Mouse (Mus musculus) heart, postnatal 36 days (tissue): Measurements from ENCODE around the gene Ppp4r2. TPM values are rescaled to one million over a fixed set of nuclear protein-coding genes. Genes with fewer than 3 reads are reported as not detected.
"Not testable (repeated sequence)": the region's sequence is repeated elsewhere in the genome, so short reads cannot be mapped to it uniquely, and the experiment has no call there.

ENCODE experiments used
- DNase-seq, 2 experiments: peaks; one replicate each; pipeline ENCODE4 v3.0.0; 2021 to 2022
- intact Hi-C: fragments of 180-260 bp; cut with DNase I; formaldehyde crosslinking; loops from one replicate; pipeline ENCODE4 v1.15.1; 2025
- total RNA-seq, 2 experiments: library from RNA; stranded (reverse); gene quantifications; 2 replicates each; pipeline ENCODE4 v1.2.3; 2021

The Ppp4r2 gene
- total RNA-seq, 2 experiments from 2014 or later: 46.4 to 47.8 TPM

GRCm38 (mm10) chr6:100828565-100828964, 4.9 kb upstream of the Ppp4r2 start:
- DNase-seq: no peak
- intact Hi-C loops: no loop called here

- intact Hi-C loops: no loop called here
- no peak for DNase-seq
Observed at GRCm38 (mm10) chr6:100829770-100830169, 3.7 kb upstream of the Ppp4r2 start.

- intact Hi-C loops: no loop called here
- no peak for DNase-seq
Observed at GRCm38 (mm10) chr6:100831188-100831587, 2.2 kb upstream of the Ppp4r2 start.

DNA sequence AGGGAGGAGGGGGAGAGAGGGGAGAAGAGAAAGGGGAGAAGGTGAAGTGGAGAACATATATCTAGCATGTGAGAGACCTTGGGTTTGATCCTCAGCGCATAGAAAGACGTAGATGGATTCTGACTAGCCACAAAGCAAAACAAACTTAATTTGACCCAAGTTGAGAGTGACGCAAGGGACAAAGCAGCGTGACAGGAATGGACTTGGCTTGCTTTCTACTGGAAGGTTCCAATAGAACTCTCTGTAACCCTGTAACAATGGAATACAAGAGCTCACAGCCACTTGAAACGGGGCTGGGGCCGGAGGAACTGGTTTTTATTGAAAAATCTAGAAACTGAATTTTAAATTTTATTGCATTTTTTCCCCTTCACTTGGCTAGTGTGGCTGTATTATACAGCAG, 1.7 kb upstream of the Ppp4r2 start:
- intact Hi-C loops: no loop called here
- no peak for DNase-seq

DNA sequence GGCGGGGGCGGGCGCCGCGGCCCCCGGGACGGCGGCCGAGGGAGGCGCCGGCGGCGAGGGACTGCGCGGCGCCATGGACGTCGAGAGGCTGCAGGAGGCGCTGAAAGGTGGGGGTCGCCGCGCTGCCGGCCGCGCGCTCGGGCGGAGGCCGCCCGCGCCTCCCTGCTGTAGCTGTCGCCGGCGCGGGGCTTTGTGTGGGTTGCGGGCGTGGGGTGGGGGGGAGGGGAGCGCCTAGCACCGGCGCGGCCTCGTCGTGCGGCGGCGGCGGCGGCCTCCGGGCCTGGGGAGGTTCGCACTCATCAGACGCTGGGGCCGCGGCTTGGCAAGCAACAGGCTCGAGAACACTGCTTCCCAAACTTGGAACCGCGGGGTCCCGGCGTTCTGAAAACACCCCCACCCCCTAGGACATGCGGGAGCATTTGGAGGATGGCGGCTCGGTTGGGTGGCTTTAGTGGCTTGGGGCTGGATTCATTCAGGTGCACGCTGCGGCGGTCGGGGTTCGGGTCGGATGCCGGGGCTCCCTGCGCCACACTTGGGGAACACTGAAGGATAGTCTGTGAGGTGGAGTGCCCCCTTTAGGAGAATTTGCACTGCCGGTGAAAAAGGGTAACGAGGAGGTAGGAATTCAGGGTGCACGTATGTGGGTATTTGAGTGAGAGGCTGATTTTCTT, 524 bp downstream of the Ppp4r2 start:
- intact Hi-C loops: loop anchor here (1.0 kb wide), 1 partner anchor 164 kb away; no protein-coding TSS in a partner anchor
- DNase-seq: peak; percentile 50 to 56

DNA sequence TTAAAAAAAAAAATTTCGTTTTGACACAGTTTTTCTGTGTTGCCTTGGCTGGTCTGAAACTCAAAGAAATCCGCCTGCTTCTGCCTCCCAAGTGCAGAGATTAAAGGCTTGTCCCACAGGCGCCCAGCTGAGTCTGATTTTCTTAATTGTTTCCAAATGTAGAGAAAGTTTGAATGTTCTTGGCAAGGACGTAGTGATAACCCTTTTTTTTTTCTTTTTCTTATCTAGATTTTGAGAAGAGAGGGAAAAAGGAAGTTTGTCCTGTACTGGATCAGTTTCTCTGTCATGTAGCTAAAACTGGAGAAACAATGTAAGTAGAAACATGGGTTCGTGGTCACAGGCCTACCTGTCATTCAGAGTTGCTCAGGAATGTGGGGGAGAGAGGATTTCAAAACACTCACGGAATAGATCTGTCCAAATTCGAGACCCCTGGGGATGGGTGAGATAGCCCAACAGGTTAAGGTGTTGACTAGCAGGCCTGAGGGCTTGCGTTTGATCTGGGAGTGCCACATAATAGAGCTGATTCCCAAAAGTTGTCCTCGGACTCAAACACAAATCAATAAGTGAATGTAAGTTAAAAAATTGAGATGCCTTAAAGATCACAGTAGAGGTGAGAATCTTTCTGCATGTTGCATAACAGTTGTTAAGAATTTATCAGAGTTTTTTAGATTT, 1.2 kb downstream of the Ppp4r2 start:
- intact Hi-C loops: no loop called here
- DNase-seq: no peak

DNA sequence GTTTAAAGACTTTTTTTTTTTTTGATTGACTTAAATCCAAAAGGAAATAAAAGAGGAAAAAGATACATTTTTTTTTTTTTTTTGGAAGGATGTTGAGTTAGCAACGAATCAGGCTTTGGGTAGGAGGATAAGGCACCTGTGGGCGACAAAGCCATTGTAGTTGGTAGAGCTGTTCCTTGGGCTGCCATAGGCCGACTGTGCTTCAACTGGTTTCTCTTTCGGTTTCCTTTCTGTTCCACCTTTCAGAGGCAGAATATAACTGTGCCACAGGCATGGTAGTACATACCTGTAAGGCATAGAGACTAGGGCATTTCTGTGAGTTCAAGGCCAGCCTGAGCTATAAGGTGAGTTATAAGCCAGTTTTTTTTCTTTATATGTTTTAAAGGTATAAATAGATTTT, 11.6 kb downstream of the Ppp4r2 start:
- intact Hi-C loops: no loop called here
- DNase-seq: no peak

DNA sequence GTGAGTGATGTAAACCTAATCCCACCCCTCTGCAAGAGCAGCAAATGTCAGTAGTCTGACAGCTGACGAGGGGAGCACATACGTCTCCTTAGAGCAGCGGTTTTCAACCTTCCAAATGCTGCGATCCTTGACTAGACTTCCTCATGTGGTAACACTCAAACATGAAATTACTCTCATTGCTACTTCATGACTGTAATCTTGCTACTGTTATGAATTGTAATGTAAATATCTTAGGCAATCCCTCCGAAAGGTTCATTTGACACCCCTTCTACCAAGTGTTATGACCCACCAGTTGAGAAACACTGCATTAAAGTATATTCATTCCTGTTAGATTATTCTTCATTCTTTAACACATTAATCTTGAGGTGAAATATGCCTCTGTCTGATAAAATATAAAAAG, 13.8 kb downstream of the Ppp4r2 start:
- intact Hi-C loops: no loop called here
- DNase-seq: no peak

DNA sequence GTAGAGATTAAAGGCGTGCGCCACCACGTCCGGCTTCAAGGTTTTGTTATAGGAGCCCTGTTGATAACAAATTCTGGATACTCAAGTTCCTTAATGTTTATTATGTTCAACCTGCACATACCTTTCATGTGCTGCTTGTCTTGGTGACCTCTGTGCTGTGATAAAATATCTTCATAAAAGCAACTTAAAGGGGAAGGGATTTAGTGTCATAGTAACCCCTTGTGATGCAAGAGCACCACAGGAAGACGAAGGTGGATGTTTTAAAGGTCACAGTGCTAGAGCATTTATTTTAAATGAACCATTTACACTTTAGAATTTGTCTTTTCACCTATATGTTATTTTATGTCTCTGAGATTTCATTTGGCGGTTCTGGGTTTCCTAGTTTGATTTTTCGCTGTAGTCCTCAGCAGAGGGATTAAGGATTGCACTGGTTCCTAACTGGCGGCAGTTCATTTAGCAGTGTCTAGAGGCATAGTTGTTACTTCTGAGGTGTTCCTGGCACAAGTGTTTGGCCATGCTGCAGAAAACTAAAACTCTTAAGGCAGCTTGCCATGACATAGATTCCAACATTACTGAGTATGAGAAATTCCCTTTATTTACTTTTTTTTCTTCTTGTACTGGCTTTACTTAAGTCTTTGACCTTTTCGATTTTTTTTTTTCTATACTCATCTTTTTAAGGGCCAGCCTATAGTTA, 15.4 kb downstream of the Ppp4r2 start:
- DNase-seq: no peak
- intact Hi-C loops: no loop called here

DNA sequence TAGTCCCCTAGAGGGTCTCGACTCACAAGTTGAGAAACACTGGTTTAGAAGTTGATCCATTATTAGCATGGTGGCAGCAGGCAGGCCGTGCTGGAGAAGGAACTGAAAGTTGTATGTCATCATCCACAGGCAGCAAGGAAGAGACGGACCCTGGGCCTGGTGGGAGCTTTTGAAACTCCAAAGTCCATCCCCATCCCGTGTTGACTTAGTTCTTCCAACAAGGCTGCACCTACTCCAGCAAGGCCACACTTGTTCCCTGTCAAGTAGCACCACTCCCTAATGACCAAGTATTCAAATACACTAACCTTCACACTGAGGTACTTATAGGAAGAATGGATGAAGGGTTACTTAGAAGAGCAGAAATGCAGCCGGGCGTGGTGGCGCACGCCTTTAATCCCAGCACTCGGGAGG, 17.3 kb downstream of the Ppp4r2 start:
- DNase-seq: no peak
- intact Hi-C loops: no loop called here

GRCm38 (mm10) chr6:100851083-100851482, 17.7 kb downstream of the Ppp4r2 start:
- intact Hi-C loops: no loop called here

GRCm38 (mm10) chr6:100865321-100865720, 31.9 kb downstream of the Ppp4r2 start:
- intact Hi-C loops: no loop called here
- no peak for DNase-seq

More at GRCm38 (mm10) chr6:100851083-100851482, 17.7 kb downstream of the Ppp4r2 start:
- DNase-seq: no peak

- intact Hi-C loops, DNase-seq: not testable (repeated sequence)
Observed at GRCm38 (mm10) chr6:100865788-100866187, 32.4 kb downstream of the Ppp4r2 start.

- DNase-seq, intact Hi-C loops: not testable (repeated sequence)
Observed at GRCm38 (mm10) chr6:100866246-100866645, 32.8 kb downstream of the Ppp4r2 start.

DNA sequence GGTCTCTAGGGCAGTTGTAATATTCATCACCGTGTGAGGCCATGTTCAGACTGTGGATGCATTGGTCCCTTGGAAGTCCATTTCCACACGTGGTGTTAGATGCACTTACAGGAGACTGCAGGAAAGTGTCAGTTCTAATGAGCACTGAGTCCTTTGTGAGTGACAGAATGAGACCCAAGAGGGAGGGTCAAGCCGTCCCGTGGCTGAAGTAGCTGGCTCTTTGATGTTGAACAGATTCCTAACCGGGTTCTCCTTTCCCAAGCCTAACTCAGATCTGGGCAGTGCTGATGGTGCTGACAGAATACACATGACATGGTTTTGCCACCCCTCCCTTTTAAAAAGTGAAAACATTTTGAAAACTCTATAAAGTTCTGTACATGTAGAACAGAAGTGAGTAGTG, 35.4 kb downstream of the Ppp4r2 start:
- intact Hi-C loops: no loop called here
- no peak for DNase-seq

DNA sequence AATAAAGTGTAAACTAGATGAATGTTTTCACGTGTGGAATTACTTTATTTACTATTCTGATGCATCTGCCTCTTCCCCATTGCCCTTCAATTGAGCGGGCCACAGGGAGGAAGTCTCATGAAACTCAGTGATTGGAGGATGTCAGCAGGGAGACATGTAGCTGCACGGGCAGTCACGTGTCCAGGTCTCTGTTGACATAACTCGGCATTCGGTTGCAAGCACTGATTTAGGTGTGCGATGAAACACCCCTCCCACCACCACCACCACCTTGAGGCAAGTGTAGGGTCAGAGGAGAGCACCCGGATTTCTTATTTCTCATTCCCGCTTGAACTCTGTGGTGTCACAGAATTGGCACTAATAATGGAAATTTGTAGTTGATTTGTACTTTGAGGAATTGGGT, 36.5 kb downstream of the Ppp4r2 start:
- DNase-seq: no peak
- intact Hi-C loops: loop anchor here (10.0 kb wide), 1 partner anchor 1205 kb away; the partner anchor contains the start of genes Eif4e3 and Gm20696

DNA sequence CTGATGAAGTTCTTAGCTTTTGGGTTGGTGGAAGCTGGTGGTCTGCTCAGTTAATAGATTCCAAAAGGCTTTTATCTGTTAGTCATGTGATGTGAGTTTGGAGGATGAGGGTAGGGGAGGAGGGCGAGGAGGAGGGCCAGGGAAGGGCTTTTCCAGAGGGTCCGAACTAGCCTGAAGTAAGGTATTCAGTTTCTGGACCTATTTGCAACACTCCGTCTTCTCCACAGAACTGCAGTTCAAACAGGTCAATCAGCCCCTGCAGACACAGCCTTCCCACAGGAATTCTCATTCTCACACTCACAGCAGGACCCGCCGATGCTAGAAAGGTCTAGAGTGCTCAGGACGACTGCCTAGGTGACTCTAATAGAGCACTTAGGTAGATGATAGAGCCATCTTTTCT, 39.8 kb downstream of the Ppp4r2 start:
- intact Hi-C loops: loop anchor here (10.0 kb wide), 1 partner anchor 1208 kb away; the partner anchor contains the start of genes Eif4e3 and Gm20696
- no peak for DNase-seq

- intact Hi-C loops: loop anchor here (1.0 to 10.0 kb wide), 5 partner anchors 114 to 1211 kb away; partner anchors contain the start of genes Eif4e3 and Gm20696
- peak; percentile 60 to 76 for DNase-seq
Observed at GRCm38 (mm10) chr6:100875862-100876623, 42.6 kb downstream of the Ppp4r2 start.

DNA sequence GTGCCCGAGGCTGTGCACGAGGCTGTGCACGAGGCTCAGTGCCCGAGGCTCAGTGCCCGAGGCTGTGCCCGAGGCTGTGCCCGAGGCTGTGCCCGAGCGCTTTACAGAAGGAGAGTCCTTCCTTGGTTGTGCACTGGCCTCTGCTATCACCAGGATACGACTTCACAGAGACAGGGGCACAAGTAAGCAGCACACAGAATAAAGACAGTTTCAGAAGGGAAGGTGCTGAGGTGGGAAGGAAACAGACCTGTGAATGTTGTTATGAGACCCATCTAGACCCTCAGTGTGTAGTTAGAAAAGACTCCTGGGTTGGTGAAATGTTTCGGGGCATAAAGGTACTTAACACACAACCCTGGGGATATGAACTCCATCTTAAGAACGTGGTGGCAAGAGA, 43.2 kb downstream of the Ppp4r2 start:
- DNase-seq: no peak
- intact Hi-C loops: loop anchor here (1.0 to 10.0 kb wide), 4 partner anchors 114 to 1212 kb away; partner anchors contain the start of genes Eif4e3 and Gm20696

GRCm38 (mm10) chr6:100878546-100878945, 45.1 kb downstream of the Ppp4r2 start:
- intact Hi-C loops: loop anchor here (5.0 to 10.0 kb wide), 3 partner anchors 116 to 1214 kb away; partner anchors contain the start of genes Eif4e3 and Gm20696
- no peak for DNase-seq
